Mouse (Mus musculus) midbrain, embryonic 16.5 days (tissue): Measurements from ENCODE around the gene Vps53. TPM values are rescaled to one million over a fixed set of nuclear protein-coding genes. Genes with fewer than 3 reads are reported as not detected.
A peak's percentile ranks its signal among the peaks of the same experiment; 100 is the strongest.

Source experiments
- ATAC-seq: fragments of 200-750 bp; cut with Nextera tagmentation; 2 replicates; pipeline ENCODE4 v1.8.0; 2017; ENCODE audit warnings: moderate TSS enrichment
- H3K27ac ChIP-seq: fragments of 300-500 bp; sonication (generic); 2 replicates; pipeline ENCODE4 v1.5.1; 2014; ENCODE audit warnings: mild to moderate bottlenecking, low read length, mixed read lengths
- H3K27me3 ChIP-seq: fragments of 300-500 bp; sonication (generic); 2 replicates; pipeline ENCODE4 v1.6.1; 2014; ENCODE audit warnings: low read depth, low read length, mixed read lengths; ENCODE audit not compliant: control insufficient read depth, insufficient read depth
- H3K36me3 ChIP-seq: fragments of 300-500 bp; sonication (generic); 2 replicates; pipeline ENCODE4 v1.6.1; 2014; ENCODE audit warnings: mild to moderate bottlenecking, low read length, moderate library complexity, mixed read lengths; ENCODE audit not compliant: control insufficient read depth, insufficient read depth
- H3K4me1 ChIP-seq: fragments of 300-500 bp; sonication (generic); 2 replicates; pipeline ENCODE4 v1.6.1; 2014; ENCODE audit warnings: mild to moderate bottlenecking, low read length, mixed read lengths; ENCODE audit not compliant: control insufficient read depth, insufficient read depth
- H3K4me2 ChIP-seq: fragments of 300-500 bp; sonication (generic); 2 replicates; pipeline ENCODE4 v1.6.1; 2014; ENCODE audit warnings: mild to moderate bottlenecking, low read length, mixed read lengths
- H3K4me3 ChIP-seq: fragments of 300-500 bp; sonication (generic); 2 replicates; pipeline ENCODE4 v1.5.1; 2014; ENCODE audit warnings: low read depth, mild to moderate bottlenecking, low read length, moderate library complexity, mixed read lengths
- H3K9ac ChIP-seq: fragments of 300-500 bp; sonication (generic); 2 replicates; pipeline ENCODE4 v1.6.1; 2014; ENCODE audit warnings: low read depth, low read length, mixed read lengths
- H3K9me3 ChIP-seq: fragments of 300-500 bp; sonication (generic); replicated peaks from 2 replicates; pipeline ENCODE4 v1.6.1; 2014; ENCODE audit warnings: mild to moderate bottlenecking, low read length, mixed read lengths; ENCODE audit not compliant: control insufficient read depth, poor library complexity, severe bottlenecking
- WGBS: fragments of 180-500 bp; shearing (Covaris S2); extraction: QIAGEN DNeasy Blood & Tissue Kit; methylation state at CpG from one replicate; pipeline ENCODE4 v1.1.7; 2014; 5-methylcytosine and 5-hydroxymethylcytosine counted together
- polyA plus RNA-seq: library from polyadenylated mRNA; unstranded; fragments of >200 nt; fragmentation: Nextera tagmentation; extraction: Ambion mirVana; gene quantifications from 2 replicates; pipeline ENCODE4 v1.2.1, GENCODE M21; 2015

Vps53 gene
- polyA plus RNA-seq, 1 experiment from 2014 or later, result 70.9 TPM

DNA sequence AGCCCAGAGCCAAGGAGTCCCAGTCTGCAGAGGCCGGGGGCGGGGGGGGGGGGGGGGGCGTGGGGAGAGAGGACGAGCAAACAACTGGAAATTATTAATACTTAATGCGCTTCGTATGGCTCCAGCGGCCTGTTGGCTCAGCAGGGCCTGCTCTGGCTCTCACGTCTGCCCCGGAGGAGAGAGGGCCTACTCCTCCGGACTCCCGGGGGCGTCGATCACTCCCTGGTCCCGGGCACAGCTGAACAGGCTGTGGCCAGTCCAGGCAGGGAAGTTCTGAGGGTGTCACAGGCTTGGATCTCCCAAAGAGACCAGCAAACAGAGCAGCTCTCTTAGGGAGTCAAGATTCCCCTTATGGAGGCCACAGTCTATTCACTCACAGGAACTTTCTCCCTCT, 151.4 kb downstream of the Vps53 start:
- Histone ChIP-seq H3K4me1 (peaks cover 9% of the 10 kb centered on the region), H3K36me3 (no peaks in the 10 kb centered on the region), H3K9ac (peak overlapping the region; percentile 57; the same call in 1 of the 2 replicates), H3K4me3 (peak overlapping the region; percentile 64), H3K4me2 (peak overlapping the region; percentile 67), H3K9me3 (no peaks in the 10 kb centered on the region), H3K27me3 (peaks cover 5% of the 10 kb centered on the region; the same call in 1 of the 2 replicates), H3K27ac (no peak overlapping the region)
- 0 out of 2 replicates have a peak, but pooled peaks have one; percentile 27 for ATAC-seq
- 2% methylated on average over 10 of the region's 14 CpGs for WGBS

GRCm38 (mm10) chr11:76027139-76028071, 152.0 kb downstream of the Vps53 start, which contains the start of gene Rflnb:
Rflnb (minus strand) TSS chr11:76027782.
- H3K27me3 ChIP-seq, result peaks cover 5% of the 10 kb centered on the region; the same call in 1 of the 2 replicates
- no peaks in the 10 kb centered on the region for H3K36me3 ChIP-seq
- H3K4me3 ChIP-seq, result peak within 1 kb of the TSS; percentile 64
- H3K4me1 ChIP-seq, result peaks cover 9% of the 10 kb centered on the region
- peak; percentile 85 for ATAC-seq
- 0 out of 2 replicates have a peak within 1 kb of the TSS, but pooled peaks have one; percentile 6 for H3K27ac ChIP-seq
- H3K4me2 ChIP-seq, result peak within 1 kb of the TSS; percentile 67
- under 1% methylated on average over 86 of the region's 112 CpGs for WGBS
- H3K9ac ChIP-seq, result peak within 1 kb of the TSS; percentile 57
- no peaks in the 10 kb centered on the region for H3K9me3 ChIP-seq

DNA sequence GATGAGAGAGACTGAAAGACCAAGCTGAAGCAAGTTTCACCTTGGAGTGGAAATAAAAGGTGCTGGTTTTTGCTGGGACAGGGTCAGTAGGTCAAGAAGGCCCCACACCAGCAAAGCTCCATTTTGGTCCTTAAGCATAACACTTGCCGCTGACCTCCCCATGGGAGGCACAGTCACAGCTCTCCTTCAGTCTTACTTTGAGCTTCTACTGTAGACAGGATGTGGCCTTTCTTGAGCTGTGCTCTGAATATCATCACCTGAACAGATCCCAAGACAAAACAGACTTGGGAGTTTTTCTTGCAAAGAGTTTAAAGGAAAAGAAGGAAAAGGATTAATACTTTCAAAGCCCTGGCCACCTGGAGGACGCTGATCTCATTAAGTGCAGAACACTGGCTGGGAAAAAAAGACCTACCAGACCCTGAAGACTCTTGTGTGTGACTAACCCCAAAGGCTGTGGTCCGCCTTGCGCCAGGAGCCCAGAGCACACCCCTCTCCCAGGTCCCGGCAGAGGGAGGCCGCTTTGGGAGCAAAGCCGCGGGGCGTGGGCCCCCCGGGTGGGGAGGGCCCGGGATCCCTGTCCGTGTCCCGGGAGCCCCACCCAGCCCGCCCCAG, 152.8 kb downstream of the Vps53 start:
- Histone ChIP-seq H3K36me3 (no peaks in the 10 kb centered on the region), H3K27me3 (peaks cover 5% of the 10 kb centered on the region; the same call in 1 of the 2 replicates), H3K27ac (no peak overlapping the region), H3K4me2 (peak overlapping the region; percentile 67), H3K4me3 (peak overlapping the region; percentile 64), H3K9ac (peak overlapping the region; percentile 57), H3K4me1 (peaks cover 9% of the 10 kb centered on the region), H3K9me3 (no peaks in the 10 kb centered on the region)
- 0 out of 2 replicates have a peak, but pooled peaks have one; percentile 13 for ATAC-seq
- 1% methylated on average over 14 of the region's 14 CpGs for WGBS

DNA sequence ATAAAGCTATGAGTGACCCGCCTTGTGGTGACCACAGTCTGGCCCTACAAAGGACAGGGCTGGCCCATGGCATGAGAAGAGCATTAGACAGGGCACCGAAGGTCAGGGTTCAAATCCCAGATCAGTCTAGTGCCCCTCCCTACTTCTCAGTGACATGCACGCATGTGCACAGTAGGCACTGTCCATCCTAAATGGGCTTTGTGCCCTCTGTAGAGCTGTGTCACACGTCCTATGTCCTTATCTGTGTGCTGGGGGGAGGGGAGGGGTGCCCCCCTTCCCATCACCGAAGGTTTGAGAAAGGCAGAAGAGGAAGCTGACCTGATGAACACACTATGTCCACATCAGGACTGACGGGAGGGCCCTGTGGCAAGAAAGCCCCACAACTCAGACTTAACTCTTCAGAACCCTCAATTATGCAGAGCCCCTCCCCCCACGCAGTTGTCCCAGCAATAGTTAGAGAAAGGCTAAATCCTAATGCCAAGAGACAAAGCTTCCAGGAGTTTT, 154.3 kb downstream of the Vps53 start:
- Histone ChIP-seq H3K9ac (no peak overlapping the region), H3K4me1 (peaks cover 9% of the 10 kb centered on the region), H3K4me2 (no peak overlapping the region), H3K27me3 (peaks cover 5% of the 10 kb centered on the region; the same call in 1 of the 2 replicates), H3K4me3 (no peak overlapping the region), H3K27ac (no peak overlapping the region), H3K36me3 (no peaks in the 10 kb centered on the region), H3K9me3 (no peaks in the 10 kb centered on the region)
- WGBS, result 50% methylated on average over 7 of the region's 7 CpGs
- no peak for ATAC-seq

DNA sequence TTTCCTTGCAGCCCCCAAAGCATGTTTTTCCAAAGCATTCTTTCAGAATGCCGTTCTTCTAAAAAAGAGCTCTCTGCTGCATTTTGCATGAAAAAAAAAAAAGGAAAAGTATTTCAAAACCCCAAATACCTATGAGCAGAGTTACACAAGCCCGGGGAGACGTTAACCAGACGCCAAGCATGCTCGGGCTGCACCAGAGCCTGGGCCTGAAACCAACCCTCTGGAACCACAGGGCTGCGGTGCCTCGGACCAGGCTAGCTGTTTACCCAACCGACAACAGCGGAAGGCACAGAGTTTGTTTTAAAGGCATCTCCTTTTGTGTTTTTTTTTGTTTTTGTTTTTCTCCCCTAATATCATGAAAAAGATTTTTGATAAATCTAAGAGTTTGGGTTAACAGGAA, 158.5 kb downstream of the Vps53 start:
- ATAC-seq, result no peak
- H3K9me3 ChIP-seq, result no peaks in the 10 kb centered on the region
- no peaks in the 10 kb centered on the region for H3K36me3 ChIP-seq
- no peak overlapping the region for H3K4me3 ChIP-seq
- H3K4me2 ChIP-seq, result no peak overlapping the region
- H3K27me3 ChIP-seq, result peaks cover under 1% of the 10 kb centered on the region; the same call in 1 of the 2 replicates
- H3K9ac ChIP-seq, result no peak overlapping the region
- 87% methylated on average over 9 of the region's 9 CpGs for WGBS
- no peak overlapping the region for H3K27ac ChIP-seq
- no peaks in the 10 kb centered on the region for H3K4me1 ChIP-seq

DNA sequence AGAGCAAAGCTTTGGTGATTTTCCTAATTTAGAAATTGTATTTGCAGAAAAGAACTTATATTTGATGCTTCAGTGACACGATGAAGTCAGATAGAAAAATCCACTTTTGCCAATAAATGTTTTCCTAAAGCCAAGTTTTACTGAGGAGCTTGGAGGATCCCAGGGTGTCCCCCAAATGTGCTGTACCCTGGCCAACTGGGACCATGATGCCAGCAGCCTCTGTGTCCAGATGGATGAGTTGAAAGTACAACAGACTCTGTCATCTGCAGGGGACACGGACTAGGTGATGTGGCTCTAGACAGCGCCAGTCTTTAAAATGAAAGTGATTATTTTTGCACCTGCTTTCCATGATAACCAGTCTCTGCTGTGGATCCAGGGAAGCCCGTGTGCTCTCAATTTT, 159.6 kb downstream of the Vps53 start:
- Histone ChIP-seq H3K4me2 (no peak overlapping the region), H3K9ac (no peak overlapping the region), H3K36me3 (no peaks in the 10 kb centered on the region), H3K9me3 (no peaks in the 10 kb centered on the region), H3K4me3 (no peak overlapping the region), H3K4me1 (no peaks in the 10 kb centered on the region), H3K27me3 (no peaks in the 10 kb centered on the region), H3K27ac (no peak overlapping the region)
- WGBS, result 83% methylated on average over 4 of the region's 4 CpGs
- no peak for ATAC-seq

DNA sequence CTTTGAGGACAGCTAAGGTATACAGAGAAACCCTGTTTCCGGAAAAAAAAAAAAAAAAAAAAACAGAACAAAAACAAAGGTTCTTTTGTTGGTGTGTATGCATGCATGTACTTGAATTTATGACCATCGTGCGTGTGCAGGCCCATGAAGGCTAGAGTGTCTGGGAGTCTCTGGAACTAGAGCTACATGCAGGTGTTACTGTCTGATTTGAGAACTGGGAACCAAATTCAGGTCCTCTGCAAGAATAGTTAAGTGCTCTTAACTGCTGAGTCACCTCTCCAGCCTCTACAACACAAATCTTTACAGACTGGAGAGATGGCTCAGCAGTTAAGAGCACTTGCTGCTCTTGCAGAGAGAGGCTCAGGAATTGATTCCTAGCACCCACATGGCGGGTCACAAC, 163.6 kb downstream of the Vps53 start:
- no peaks in the 10 kb centered on the region for H3K27me3 ChIP-seq
- H3K4me2 ChIP-seq, result no peak overlapping the region
- ATAC-seq, result no peak
- 82% methylated on average over 4 of the region's 4 CpGs for WGBS
- no peak overlapping the region for H3K4me3 ChIP-seq
- H3K36me3 ChIP-seq, result no peaks in the 10 kb centered on the region
- no peak overlapping the region for H3K27ac ChIP-seq
- H3K9ac ChIP-seq, result no peak overlapping the region
- H3K4me1 ChIP-seq, result no peaks in the 10 kb centered on the region
- no peaks in the 10 kb centered on the region for H3K9me3 ChIP-seq

- no peaks in the 10 kb centered on the region for H3K9me3 ChIP-seq
- no peak overlapping the region for H3K4me2 ChIP-seq
- no peaks in the 10 kb centered on the region for H3K27me3 ChIP-seq
Measured at GRCm38 (mm10) chr11:76015251-76015650, 164.2 kb downstream of the Vps53 start.

More at GRCm38 (mm10) chr11:76015251-76015650, 164.2 kb downstream of the Vps53 start:
- Histone ChIP-seq H3K9ac (no peak overlapping the region), H3K4me1 (no peaks in the 10 kb centered on the region), H3K27ac (no peak overlapping the region), H3K36me3 (no peaks in the 10 kb centered on the region), H3K4me3 (no peak overlapping the region)
- WGBS, result 91% methylated on average over 6 of the region's 6 CpGs
- no peak for ATAC-seq
